Mouse (Mus musculus) spleen, adult 2 months (tissue): ENCODE measurements at regions not wholly inside any gene's neighbourhood (a gene's known extent, or its start where the extent isn't known, plus 50 kb on each side); places are given as distances from the start of the nearest gene placed in this dataset.

Experiments used
- CTCF ChIP-seq: fragments of 200-500 bp; IDR thresholded peaks from 2 replicates; pipeline ENCODE4 v1.5.1; 2011; ENCODE audit warnings: mild to moderate bottlenecking, inconsistent platforms; ENCODE audit not compliant: insufficient read depth, insufficient read length, insufficient replicate concordance; ENCODE audit errors: extremely low read depth
- POLR2A ChIP-seq: fragments of 200-500 bp; IDR thresholded peaks from 2 replicates; pipeline ENCODE4 v1.6.1; 2011; ENCODE audit warnings: low read depth, low read length, inconsistent platforms

DNA sequence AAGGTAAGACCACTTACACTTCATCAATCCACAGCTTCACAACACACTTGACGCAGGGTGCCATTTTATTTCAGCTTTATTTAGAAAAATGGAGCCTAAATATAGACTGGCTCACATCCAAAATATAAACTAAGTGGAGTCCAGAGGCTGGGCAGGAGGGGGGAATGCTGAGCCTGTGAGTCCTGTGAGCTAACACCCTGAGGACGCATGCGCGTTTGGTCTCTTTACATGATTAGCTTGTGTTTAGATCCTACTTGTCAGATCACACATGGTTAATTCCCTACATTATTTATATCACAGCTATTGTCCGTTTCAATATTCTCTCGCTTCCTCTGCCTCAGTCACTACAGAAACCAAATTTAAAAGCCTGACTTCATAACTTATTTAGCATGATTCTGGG lies 99.1 kb upstream of the Hnrnpa3 start:
- TF ChIP-seq POLR2A = no peak
- no peak for TF ChIP-seq CTCF
